Mouse (Mus musculus): ENCODE measurements at regions not wholly inside any gene's neighbourhood (a gene's known extent, or its start where the extent isn't known, plus 50 kb on each side); places are given as distances from the start of the nearest gene placed in this dataset.

GRCm38 (mm10) chr5:149873482-149874002 lies 144.9 kb upstream of the Rxfp2 start:
- TF ChIP-seq CTCF (IDR thresholded peaks at IDR 0.05; ENCODE audit: low read depth) (no peak), EP300 (IDR thresholded peaks at IDR 0.05; ENCODE audit: low read depth) (no peak)

All from liver, embryonic 14.5 days (tissue).